Mouse (Mus musculus): ENCODE measurements around the gene Efna3. TPM values are rescaled to one million over a fixed set of nuclear protein-coding genes. Genes with fewer than 3 reads are reported as not detected.

Gene Efna3
- polyA plus RNA-seq, 1 experiment from 2014 or later, result 47.2 TPM

GRCm38 (mm10) chr3:89268916-89269315 lies 53.8 kb downstream of the Efna3 start:
- WGBS, result 54% methylated on average over 8 of the region's 8 CpGs
- H3K36me3 ChIP-seq, result peaks cover 19% of the 10 kb centered on the region
- peaks cover 57% of the 10 kb centered on the region for H3K4me1 ChIP-seq
- no peaks in the 10 kb centered on the region for H3K27me3 ChIP-seq
- peak overlapping the region; percentile 70 for H3K4me2 ChIP-seq (replicated peaks)
- H3K9ac ChIP-seq, result no peak overlapping the region
- no peak overlapping the region for H3K27ac ChIP-seq (replicated peaks)
- no peak for ATAC-seq (ENCODE audit: insufficient number of reproducible peaks, low FRiP score, low TSS enrichment, low read depth)
- H3K4me3 ChIP-seq (replicated peaks), result no peak overlapping the region; the same call in 1 of the 2 replicates
- H3K9me3 ChIP-seq (replicated peaks), result no peaks in the 10 kb centered on the region

- Histone ChIP-seq H3K9ac (peak overlapping the region; percentile 76), H3K9me3 (replicated peaks) (no peaks in the 10 kb centered on the region), H3K4me2 (replicated peaks) (peak overlapping the region; percentile 75), H3K27ac (replicated peaks) (peak overlapping the region; percentile 78), H3K27me3 (no peaks in the 10 kb centered on the region), H3K36me3 (0 out of 2 replicates have a peak, but pooled peaks cover 5% of the 10 kb centered on the region), H3K4me1 (peaks cover 48% of the 10 kb centered on the region), H3K4me3 (replicated peaks) (peak overlapping the region; percentile 76)
- under 1% methylated on average over 20 of the region's 20 CpGs for WGBS
- ATAC-seq (ENCODE audit: insufficient number of reproducible peaks, low FRiP score, low TSS enrichment, low read depth), result peak; percentile 85
These were observed 56.3 kb downstream of the Efna3 start for GRCm38 (mm10) chr3:89266439-89266893.

Other genes with a start within 250 kb of the Efna3 start
- gene Rusc1, start 229.7 kb downstream of the Efna3 start, polyA plus RNA-seq (2015; fragmentation: Nextera tagmentation; extraction: Ambion mirVana), result 25.7 and 28.0 TPM in 2 replicates
- not detected in 2 replicates for gene Gm43738, start 221.9 kb downstream of the Efna3 start, polyA plus RNA-seq (2015; fragmentation: Nextera tagmentation; extraction: Ambion mirVana)
- gene Fdps, start 221.0 kb downstream of the Efna3 start, polyA plus RNA-seq (2015; fragmentation: Nextera tagmentation; extraction: Ambion mirVana), result 239 and 242 TPM in 2 replicates
- gene Pklr, start 186.8 kb downstream of the Efna3 start, polyA plus RNA-seq (2015; fragmentation: Nextera tagmentation; extraction: Ambion mirVana), result 0.15 TPM in 1 of 2 replicates, not detected in the other
- 3.0 and 3.2 TPM in 2 replicates for gene Hcn3, start 162.8 kb downstream of the Efna3 start, polyA plus RNA-seq (2015; fragmentation: Nextera tagmentation; extraction: Ambion mirVana)
- 29.9 and 33.6 TPM in 2 replicates for gene Clk2, start 158.2 kb downstream of the Efna3 start, polyA plus RNA-seq (2015; fragmentation: Nextera tagmentation; extraction: Ambion mirVana)
- gene Scamp3, start 145.5 kb downstream of the Efna3 start, polyA plus RNA-seq (2015; fragmentation: Nextera tagmentation; extraction: Ambion mirVana), result 108 and 109 TPM in 2 replicates
- gene Fam189b, start 139.8 kb downstream of the Efna3 start, polyA plus RNA-seq (2015; fragmentation: Nextera tagmentation; extraction: Ambion mirVana), result 34.9 and 37.0 TPM in 2 replicates
- gene Gba, start 120.0 kb downstream of the Efna3 start, polyA plus RNA-seq (2015; fragmentation: Nextera tagmentation; extraction: Ambion mirVana), result 49.0 and 55.6 TPM in 2 replicates
- gene Thbs3, start 107.8 kb downstream of the Efna3 start, polyA plus RNA-seq (2015; fragmentation: Nextera tagmentation; extraction: Ambion mirVana), result 47.1 and 59.7 TPM in 2 replicates
- 173 and 196 TPM in 2 replicates for gene Mtx1, start 95.9 kb downstream of the Efna3 start, polyA plus RNA-seq (2015; fragmentation: Nextera tagmentation; extraction: Ambion mirVana)
- 4.0 and 10.2 TPM in 2 replicates for gene Muc1, start 93.9 kb downstream of the Efna3 start, polyA plus RNA-seq (2015; fragmentation: Nextera tagmentation; extraction: Ambion mirVana)
- 294 and 310 TPM in 2 replicates for gene Krtcap2, start 77.0 kb downstream of the Efna3 start, polyA plus RNA-seq (2015; fragmentation: Nextera tagmentation; extraction: Ambion mirVana)
- gene Trim46, start 76.7 kb downstream of the Efna3 start, polyA plus RNA-seq (2015; fragmentation: Nextera tagmentation; extraction: Ambion mirVana), result 5.0 and 5.9 TPM in 2 replicates
- 150 and 173 TPM in 2 replicates for gene Dpm3, start 63.6 kb downstream of the Efna3 start, polyA plus RNA-seq (2015; fragmentation: Nextera tagmentation; extraction: Ambion mirVana)
- gene Slc50a1, start 52.4 kb downstream of the Efna3 start, polyA plus RNA-seq (2015; fragmentation: Nextera tagmentation; extraction: Ambion mirVana), result 71.8 and 72.2 TPM in 2 replicates
- gene Efna1, start 41.8 kb downstream of the Efna3 start, polyA plus RNA-seq (2015; fragmentation: Nextera tagmentation; extraction: Ambion mirVana), result 55.8 and 57.4 TPM in 2 replicates
- gene Efna4, start 15.1 kb upstream of the Efna3 start, polyA plus RNA-seq (2015; fragmentation: Nextera tagmentation; extraction: Ambion mirVana), result 28.1 and 31.0 TPM in 2 replicates
- gene Adam15, start 27.0 kb upstream of the Efna3 start, polyA plus RNA-seq (2015; fragmentation: Nextera tagmentation; extraction: Ambion mirVana), result 93.2 and 96.1 TPM in 2 replicates
- 0.13 and 0.21 TPM in 2 replicates for gene Dcst2, start 39.0 kb upstream of the Efna3 start, polyA plus RNA-seq (2015; fragmentation: Nextera tagmentation; extraction: Ambion mirVana)
- 0.46 and 0.64 TPM in 2 replicates for gene Dcst1, start 42.3 kb upstream of the Efna3 start, polyA plus RNA-seq (2015; fragmentation: Nextera tagmentation; extraction: Ambion mirVana)
- 8.2 and 9.0 TPM in 2 replicates for gene Zbtb7b, start 71.8 kb upstream of the Efna3 start, polyA plus RNA-seq (2015; fragmentation: Nextera tagmentation; extraction: Ambion mirVana)
- gene Lenep, start 79.8 kb upstream of the Efna3 start, polyA plus RNA-seq (2015; fragmentation: Nextera tagmentation; extraction: Ambion mirVana), result 0.25 and 0.91 TPM in 2 replicates
- 28.5 and 34.6 TPM in 2 replicates for gene Flad1, start 88.9 kb upstream of the Efna3 start, polyA plus RNA-seq (2015; fragmentation: Nextera tagmentation; extraction: Ambion mirVana)
- 342 and 356 TPM in 2 replicates for gene Cks1b, start 95.4 kb upstream of the Efna3 start, polyA plus RNA-seq (2015; fragmentation: Nextera tagmentation; extraction: Ambion mirVana)
- 110 and 113 TPM in 2 replicates for gene Shc1, start 95.5 kb upstream of the Efna3 start, polyA plus RNA-seq (2015; fragmentation: Nextera tagmentation; extraction: Ambion mirVana)
- gene Pygo2, start 107.2 kb upstream of the Efna3 start, polyA plus RNA-seq (2015; fragmentation: Nextera tagmentation; extraction: Ambion mirVana), result 47.7 and 51.3 TPM in 2 replicates
- 38.3 and 40.4 TPM in 2 replicates for gene Pbxip1, start 113.7 kb upstream of the Efna3 start, polyA plus RNA-seq (2015; fragmentation: Nextera tagmentation; extraction: Ambion mirVana)
- gene Pmvk, start 131.6 kb upstream of the Efna3 start, polyA plus RNA-seq (2015; fragmentation: Nextera tagmentation; extraction: Ambion mirVana), result 51.3 and 59.1 TPM in 2 replicates
- 2.7 and 4.3 TPM in 2 replicates for gene Kcnn3, start 197.2 kb upstream of the Efna3 start, polyA plus RNA-seq (2015; fragmentation: Nextera tagmentation; extraction: Ambion mirVana)

Measured in embryonic facial prominence, embryonic 15.5 days (tissue).